Mouse (Mus musculus) thymus, adult 18-20 months (tissue): Measurements from ENCODE around the gene Plcb1.

Experiments
- DNase-seq, 2 experiments: peaks; one replicate each; pipeline ENCODE4 v3.0.0; 2022; ENCODE audit warnings: mixed read lengths in 2 of 2

The Plcb1 gene

GRCm38 (mm10) chr2:135075375-135075774 lies 289.5 kb downstream of the Plcb1 start:
- DNase-seq: no peak

GRCm38 (mm10) chr2:135092588-135093162 lies 306.8 kb downstream of the Plcb1 start:
- no peak for DNase-seq

GRCm38 (mm10) chr2:135101292-135101691 lies 315.4 kb downstream of the Plcb1 start:
- no peak for DNase-seq

GRCm38 (mm10) chr2:135101943-135102342 lies 316.1 kb downstream of the Plcb1 start:
- no peak for DNase-seq

- DNase-seq: no peak
Observed at GRCm38 (mm10) chr2:135106649-135107048, 320.8 kb downstream of the Plcb1 start.

GRCm38 (mm10) chr2:135108607-135109006 lies 322.7 kb downstream of the Plcb1 start:
- DNase-seq: no peak

GRCm38 (mm10) chr2:135114501-135115128 lies 328.7 kb downstream of the Plcb1 start:
- DNase-seq: no peak

- no peak for DNase-seq
Observed at GRCm38 (mm10) chr2:135123057-135123456, 337.2 kb downstream of the Plcb1 start.

GRCm38 (mm10) chr2:135123695-135124343 lies 338.0 kb downstream of the Plcb1 start:
- DNase-seq: no peak

- DNase-seq: no peak
Observed at GRCm38 (mm10) chr2:135140576-135140975, 354.7 kb downstream of the Plcb1 start.

- no peak for DNase-seq
Observed at GRCm38 (mm10) chr2:135152289-135152688, 366.4 kb downstream of the Plcb1 start.

GRCm38 (mm10) chr2:135153248-135153647 lies 367.4 kb downstream of the Plcb1 start:
- no peak for DNase-seq

GRCm38 (mm10) chr2:135156055-135156454 lies 370.2 kb downstream of the Plcb1 start:
- DNase-seq: no peak

GRCm38 (mm10) chr2:135157961-135158360 lies 372.1 kb downstream of the Plcb1 start:
- DNase-seq: no peak

GRCm38 (mm10) chr2:135161673-135162072 lies 375.8 kb downstream of the Plcb1 start:
- no peak for DNase-seq

- DNase-seq: no peak
Observed at GRCm38 (mm10) chr2:135165512-135165911, 379.6 kb downstream of the Plcb1 start.

GRCm38 (mm10) chr2:135175544-135175943 lies 389.7 kb downstream of the Plcb1 start:
- no peak for DNase-seq

GRCm38 (mm10) chr2:135187659-135188058 lies 401.8 kb downstream of the Plcb1 start:
- no peak for DNase-seq

GRCm38 (mm10) chr2:135200830-135201229 lies 415.0 kb downstream of the Plcb1 start:
- DNase-seq: no peak

GRCm38 (mm10) chr2:135202390-135202789 lies 416.5 kb downstream of the Plcb1 start:
- no peak for DNase-seq

- DNase-seq: no peak
Observed at GRCm38 (mm10) chr2:135204141-135205120, 418.6 kb downstream of the Plcb1 start.

- DNase-seq: no peak
Observed at GRCm38 (mm10) chr2:135208890-135209289, 423.0 kb downstream of the Plcb1 start.
